Mouse (Mus musculus) myocyte (in vitro differentiated cells): ENCODE results near the gene Ces3b. TPM values are rescaled to one million over a fixed set of nuclear protein-coding genes. Genes with fewer than 3 reads are reported as not detected.
"Not testable (repeated sequence)": the region's sequence is repeated elsewhere in the genome, so short reads cannot be mapped to it uniquely, and the experiment has no call there.

Experiments
- H3K27me3 ChIP-seq: one replicate; pipeline ENCODE4 v1.6.1; 2011; ENCODE audit not compliant: control insufficient read depth, insufficient read depth, insufficient read length
- H3K36me3 ChIP-seq: one replicate; pipeline ENCODE4 v1.6.1; 2011; ENCODE audit not compliant: control insufficient read depth, insufficient read depth
- H3K4me2 ChIP-seq: one replicate; pipeline ENCODE4 v1.6.1; 2011; ENCODE audit warnings: low read depth, control low read depth
- H3K4me3 ChIP-seq: one replicate; pipeline ENCODE4 v1.5.1; 2011; ENCODE audit warnings: mild to moderate bottlenecking, control low read depth, moderate library complexity
- H3K79me2 ChIP-seq: one replicate; pipeline ENCODE4 v1.6.1; 2011; ENCODE audit not compliant: control insufficient read depth, insufficient read depth
- H3ac ChIP-seq: one replicate; pipeline ENCODE4 v1.6.1; 2011; ENCODE audit not compliant: control insufficient read depth, insufficient read length
- CEBPB ChIP-seq: IDR thresholded peaks from 2 replicates; pipeline ENCODE4 v1.6.1; 2011; ENCODE audit warnings: mild to moderate bottlenecking, moderate library complexity; ENCODE audit not compliant: poor library complexity, insufficient read depth, severe bottlenecking
- E2F4 ChIP-seq: IDR thresholded peaks from one replicate; pipeline ENCODE4 v1.6.1; 2011; ENCODE audit warnings: mild to moderate bottlenecking, control low read depth, moderate library complexity; ENCODE audit not compliant: insufficient read depth
- MAX ChIP-seq: IDR thresholded peaks from one replicate; pipeline ENCODE4 v1.6.1; 2011; ENCODE audit warnings: low read depth, mild to moderate bottlenecking, control low read depth
- MYOD1 ChIP-seq, 3 experiments: IDR thresholded peaks; one replicate each; pipeline ENCODE4 v1.6.1; 2011; ENCODE audit warnings: control low read depth in 2 of 3, low read depth in 2 of 3, mild to moderate bottlenecking in 2 of 3, moderate library complexity in 1 of 3; ENCODE audit not compliant: insufficient read length in 2 of 3, control insufficient read depth in 1 of 3
- MYOG ChIP-seq, 3 experiments: IDR thresholded peaks; one replicate each; pipeline ENCODE4 v1.6.1; 2011; ENCODE audit warnings: control low read depth in 2 of 3, low read depth in 2 of 3, mild to moderate bottlenecking in 2 of 3; ENCODE audit not compliant: insufficient read length in 2 of 3, control insufficient read depth in 1 of 3, insufficient read depth in 1 of 3
- POLR2A ChIP-seq: IDR thresholded peaks from one replicate; pipeline ENCODE4 v1.6.1; 2011; ENCODE audit warnings: low read depth, mild to moderate bottlenecking, control low read depth, moderate library complexity; ENCODE audit not compliant: insufficient read length
- POLR2AphosphoS2 ChIP-seq: IDR thresholded peaks from one replicate; pipeline ENCODE4 v1.6.1; 2011; ENCODE audit warnings: low read depth, control low read depth; ENCODE audit not compliant: insufficient read length
- REST ChIP-seq: IDR thresholded peaks from one replicate; pipeline ENCODE4 v1.6.1; 2011; ENCODE audit warnings: mild to moderate bottlenecking, control low read depth, moderate library complexity; ENCODE audit not compliant: insufficient read depth, insufficient read length
- SRF ChIP-seq: IDR thresholded peaks from one replicate; pipeline ENCODE4 v1.6.1; 2011; ENCODE audit warnings: low read depth; ENCODE audit not compliant: control insufficient read depth, insufficient read length
- TCF12 ChIP-seq: IDR thresholded peaks from one replicate; pipeline ENCODE4 v1.6.1; 2011; ENCODE audit warnings: mild to moderate bottlenecking, control low read depth; ENCODE audit not compliant: poor library complexity, insufficient read depth, severe bottlenecking
- TCF3 ChIP-seq: IDR thresholded peaks from one replicate; pipeline ENCODE4 v1.6.1; 2011; ENCODE audit warnings: low read depth, control low read depth; ENCODE audit not compliant: insufficient read length
- USF1 ChIP-seq: IDR thresholded peaks from one replicate; pipeline ENCODE4 v1.6.1; 2011; ENCODE audit warnings: low read depth, mild to moderate bottlenecking, control low read depth, moderate library complexity
- polyA plus RNA-seq: library from polyadenylated mRNA; unstranded; fragments of >200 nt; fragmentation: generic; extraction: Trizol; gene quantifications from one replicate; pipeline ENCODE4 v1.2.1, GENCODE M21; 2012; ENCODE audit warnings: missing spikeins

The Ces3b gene
- polyA plus RNA-seq, 1 experiment: not detected

DNA sequence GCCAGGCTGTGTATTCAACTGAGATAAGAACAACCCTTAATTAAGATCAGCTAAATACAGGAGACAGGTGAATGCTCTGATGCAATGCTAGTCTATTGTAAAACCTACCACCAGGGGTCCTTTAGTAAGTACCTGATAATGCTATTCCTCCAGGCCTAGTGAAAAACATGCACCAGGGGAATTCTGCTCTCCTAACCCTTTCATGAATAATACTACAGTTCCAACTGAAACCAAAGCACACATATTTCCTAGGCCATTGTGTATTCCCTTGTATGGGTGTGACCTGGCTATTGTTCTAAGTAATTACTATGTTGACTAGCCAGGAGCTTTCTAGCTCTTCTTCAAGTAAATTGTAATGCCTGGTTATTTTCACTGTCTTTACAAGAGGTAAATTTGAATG lies 23.5 kb upstream of the Ces3b start:
- no peaks in the 10 kb centered on the region for H3K36me3 ChIP-seq
- no peaks in the 10 kb centered on the region for H3K79me2 ChIP-seq
- H3K4me3 ChIP-seq: no peak overlapping the region
- no peak for TF ChIP-seq E2F4
- TF ChIP-seq SRF: no peak
- TF ChIP-seq CEBPB: no peak
- TF ChIP-seq TCF12: no peak
- TF ChIP-seq MYOD1 (IDR thresholded peaks at IDR 0.05; ENCODE audit: control insufficient read depth in 1 of 3, insufficient read length in 2 of 3, low read depth in 2 of 3): no peak
- no peak for TF ChIP-seq USF1
- no peak for TF ChIP-seq POLR2AphosphoS2
- TF ChIP-seq POLR2A: no peak
- no peak for TF ChIP-seq REST
- no peak for TF ChIP-seq MYOG (IDR thresholded peaks at IDR 0.05; ENCODE audit: control insufficient read depth in 1 of 3, insufficient read depth in 1 of 3, insufficient read length in 2 of 3, low read depth in 2 of 3)
- no peaks in the 10 kb centered on the region for H3K27me3 ChIP-seq
- no peak overlapping the region for H3ac ChIP-seq
- H3K4me2 ChIP-seq: no peak overlapping the region

DNA sequence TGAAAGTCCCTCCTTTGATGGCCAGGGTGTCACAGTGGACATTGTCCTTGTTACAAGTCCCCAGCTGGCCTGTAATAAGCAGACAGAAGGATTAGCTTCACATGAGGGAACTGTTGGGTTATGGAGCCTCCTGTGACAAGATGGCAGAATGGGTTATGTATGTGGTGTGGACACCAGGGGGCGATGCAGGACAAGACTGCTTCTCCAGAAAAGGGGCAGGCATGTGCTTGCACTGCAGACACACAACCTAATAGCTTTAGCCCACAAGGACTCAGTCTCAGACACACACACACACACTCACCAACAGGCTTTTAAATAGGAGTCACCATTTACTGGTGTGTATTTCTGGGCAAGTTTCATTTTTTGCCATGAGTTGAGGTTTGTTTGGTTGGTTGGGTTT lies 16.8 kb upstream of the Ces3b start:
- H3K36me3 ChIP-seq: no peaks in the 10 kb centered on the region
- H3K27me3 ChIP-seq: no peaks in the 10 kb centered on the region
- H3K79me2 ChIP-seq: no peaks in the 10 kb centered on the region
- no peak overlapping the region for H3K4me3 ChIP-seq
- H3ac ChIP-seq: no peak overlapping the region
- H3K4me2 ChIP-seq: no peak overlapping the region
- TF ChIP-seq POLR2A (no peak), MYOG (IDR thresholded peaks at IDR 0.05; ENCODE audit: control insufficient read depth in 1 of 3, insufficient read depth in 1 of 3, insufficient read length in 2 of 3, low read depth in 2 of 3) (no peak), MYOD1 (IDR thresholded peaks at IDR 0.05; ENCODE audit: control insufficient read depth in 1 of 3, insufficient read length in 2 of 3, low read depth in 2 of 3) (no peak), TCF3 (no peak), SRF (no peak), E2F4 (no peak), CEBPB (no peak), MAX (no peak), USF1 (no peak), REST (no peak), TCF12 (no peak), POLR2AphosphoS2 (no peak)

DNA sequence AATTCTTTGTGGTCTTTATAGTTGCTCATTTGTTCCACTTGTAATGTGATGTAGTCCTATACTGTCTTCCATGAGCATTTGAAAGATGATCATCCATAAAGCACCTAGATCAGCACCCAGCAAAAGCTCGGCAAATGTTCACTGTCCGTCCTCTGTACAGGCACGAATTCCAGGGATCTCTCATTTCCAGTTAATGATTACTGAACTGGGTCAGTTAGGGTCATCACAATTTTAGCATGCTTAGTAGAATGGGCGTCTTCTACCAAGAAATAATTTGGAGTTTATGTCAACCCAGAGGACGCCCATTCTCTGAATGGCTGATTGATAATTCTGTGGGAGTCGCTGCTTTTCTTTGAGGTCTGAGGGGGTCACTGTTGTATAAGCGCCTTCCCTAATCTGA lies 15.6 kb upstream of the Ces3b start:
- H3K36me3 ChIP-seq, H3ac ChIP-seq, H3K27me3 ChIP-seq, H3K4me3 ChIP-seq, H3K79me2 ChIP-seq, H3K4me2 ChIP-seq: not testable (repeated sequence)

DNA sequence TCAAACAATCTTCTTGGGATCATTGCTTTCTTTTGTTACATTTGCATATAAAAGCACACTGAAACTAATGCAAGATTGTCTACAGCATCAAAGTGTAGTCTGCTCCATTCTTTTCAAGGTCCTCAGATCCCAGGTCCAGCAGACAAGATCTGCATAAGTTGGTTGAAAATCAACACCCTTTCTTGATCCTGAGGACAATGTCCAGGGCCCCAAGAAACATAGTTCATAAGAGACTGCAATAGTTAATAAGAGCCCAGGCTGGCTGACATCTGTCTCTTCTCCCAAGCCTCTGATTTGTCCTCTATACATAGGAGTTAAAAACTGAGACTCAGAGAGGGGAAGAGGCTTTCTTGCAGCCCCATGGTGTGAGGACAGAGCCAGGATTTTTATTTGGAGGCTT lies 14.6 kb upstream of the Ces3b start:
- Histone ChIP-seq H3K36me3 (no peaks in the 10 kb centered on the region), H3K27me3 (peaks cover 5% of the 10 kb centered on the region), H3K79me2 (no peaks in the 10 kb centered on the region), H3K4me2 (no peak overlapping the region), H3K4me3 (no peak overlapping the region), H3ac (no peak overlapping the region)
- TF ChIP-seq POLR2A (no peak), TCF12 (no peak), MYOD1 (IDR thresholded peaks at IDR 0.05; ENCODE audit: control insufficient read depth in 1 of 3, insufficient read length in 2 of 3, low read depth in 2 of 3) (no peak), POLR2AphosphoS2 (no peak), MAX (no peak), USF1 (no peak), REST (no peak)

DNA sequence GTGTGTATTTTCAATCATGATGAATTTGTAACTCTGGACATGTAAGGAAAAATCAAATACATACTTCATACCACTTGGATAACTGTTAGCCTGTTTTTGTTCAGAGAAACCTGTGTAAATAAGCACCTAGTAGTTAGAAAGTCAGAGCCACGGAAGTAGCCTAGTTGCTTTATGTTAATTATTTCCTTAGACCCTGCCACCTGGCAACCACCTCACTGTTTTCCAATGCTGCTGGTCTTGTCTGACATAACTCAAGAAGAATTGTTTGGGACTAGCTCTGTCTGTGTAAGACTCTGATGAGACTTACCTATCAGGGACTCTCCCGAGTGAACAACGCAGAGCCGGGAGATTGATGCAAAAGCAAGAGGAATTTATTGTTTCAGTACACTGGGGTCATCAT lies 7.0 kb upstream of the Ces3b start:
- no peaks in the 10 kb centered on the region for H3K79me2 ChIP-seq
- TF ChIP-seq TCF3: no peak
- TF ChIP-seq TCF12: no peak
- no peak for TF ChIP-seq POLR2A
- no peak for TF ChIP-seq REST

DNA sequence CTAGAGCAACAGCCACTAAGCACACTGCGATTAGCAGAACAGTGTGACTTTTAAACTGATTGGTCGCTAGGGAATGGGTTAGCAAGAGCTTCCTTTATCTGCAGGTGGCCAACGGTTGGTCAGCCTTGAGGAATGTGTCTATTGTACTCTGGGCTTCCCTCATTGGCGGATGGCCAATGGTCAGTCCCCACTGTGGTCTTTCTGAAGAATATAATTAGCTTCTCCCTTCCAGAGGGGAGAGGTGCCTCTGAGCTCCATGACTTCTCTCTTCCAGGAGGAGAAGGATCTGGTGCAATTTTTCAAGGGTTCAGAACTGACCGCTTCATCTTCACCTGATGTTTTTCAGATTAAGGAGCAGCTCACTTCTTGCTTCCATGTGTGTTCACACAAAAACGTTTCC lies 6.5 kb upstream of the Ces3b start:
- H3ac ChIP-seq: no peak overlapping the region
- H3K4me2 ChIP-seq: no peak overlapping the region
- peaks cover 5% of the 10 kb centered on the region for H3K27me3 ChIP-seq
- no peak overlapping the region for H3K4me3 ChIP-seq
- no peaks in the 10 kb centered on the region for H3K36me3 ChIP-seq
- TF ChIP-seq E2F4 (no peak), TCF3 (no peak), CEBPB (no peak), MYOG (IDR thresholded peaks at IDR 0.05; ENCODE audit: control insufficient read depth in 1 of 3, insufficient read depth in 1 of 3, insufficient read length in 2 of 3, low read depth in 2 of 3) (no peak), TCF12 (no peak), POLR2AphosphoS2 (no peak)
- no peaks in the 10 kb centered on the region for H3K79me2 ChIP-seq

More for the DNA sequence above, 7.0 kb upstream of the Ces3b start:
- no peak overlapping the region for H3K4me3 ChIP-seq
- no peaks in the 10 kb centered on the region for H3K36me3 ChIP-seq
- no peak overlapping the region for H3K4me2 ChIP-seq
- peaks cover 5% of the 10 kb centered on the region for H3K27me3 ChIP-seq
- no peak overlapping the region for H3ac ChIP-seq
